ENCODE assay signal across 8 mouse cellular contexts in the genomic region with DNA sequence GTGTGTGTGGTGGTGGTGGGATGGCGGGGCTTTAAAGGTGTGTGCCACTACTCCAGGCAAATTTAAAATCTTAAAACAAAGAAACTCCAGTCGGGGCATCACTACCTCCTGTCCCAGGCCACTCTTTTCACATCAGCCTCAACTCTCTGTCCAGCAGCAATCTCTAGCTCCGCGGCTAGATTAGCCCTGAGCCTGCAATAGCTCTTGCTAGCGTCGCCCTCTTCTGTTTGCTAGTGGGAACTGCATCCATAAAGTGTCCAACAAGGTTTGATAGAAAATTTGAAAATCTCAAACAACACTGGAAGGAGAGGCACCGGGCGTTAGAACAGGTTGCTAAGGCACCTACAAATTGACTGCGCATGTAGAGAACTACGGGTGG. TPM values are rescaled to one million over a fixed set of nuclear protein-coding genes. Genes with fewer than 3 reads are reported as not detected.
DNase-seq lines count a peak whose midpoint lies in the region; ATAC-seq and TF ChIP-seq lines count a peak whose summit lies in the region.

No protein-coding gene starts in this region.

- no peak for DNase-seq in ES-E14 (ENCODE audit: low read depth, low spot score)
- peak; percentile 78 for DNase-seq in c-Kit-positive CD71-positive TER-119-positive erythroid progenitor cells, embryonic 14.5 days (ENCODE audit: low spot score)
- DNase-seq in forebrain, embryonic 10.5 days (ENCODE audit: extremely low spot score, low spot score), result peak; percentile 70
- DNase-seq in heart, postnatal 14 days, result peak; percentile 67 to 84
- DNase-seq in kidney, postnatal 4 days, result peak; percentile 83 to 88
- DNase-seq in testis, postnatal 14 days (ENCODE audit: low spot score), result peak; percentile 65

- peaks cover 15% of the 10 kb centered on the region; the same call in 1 of the 2 replicates for H3K27me3 ChIP-seq in forebrain, embryonic 10.5 days (ENCODE audit: poor library complexity, severe bottlenecking)
- peaks cover 14% of the 10 kb centered on the region for H3K27me3 ChIP-seq in liver, embryonic 15.5 days
- H3K27me3 ChIP-seq in neural tube, embryonic 12.5 days (replicated peaks), result peaks cover 6% of the 10 kb centered on the region; the same call in 1 of the 2 replicates

- peak overlapping the region; percentile 71 for H3K4me2 ChIP-seq in liver, embryonic 15.5 days
- H3K4me2 ChIP-seq in neural tube, embryonic 12.5 days (replicated peaks), result peak overlapping the region; percentile 51

- peak; percentile 63 for ATAC-seq in liver, embryonic 15.5 days (ENCODE audit: insufficient read depth)
- no peak for ATAC-seq in neural tube, embryonic 12.5 days (ENCODE audit: low FRiP score, low read depth)

- WGBS in forebrain, embryonic 10.5 days, result 6% methylated on average over 10 of the region's 10 CpGs
- 5% methylated on average over 10 of the region's 10 CpGs for WGBS in liver, embryonic 15.5 days (ENCODE audit: insufficient replicate concordance)
- 3% methylated on average over 10 of the region's 10 CpGs for WGBS in neural tube, embryonic 12.5 days

- no peaks in the 10 kb centered on the region for H3K36me3 ChIP-seq in ES-E14 (ENCODE audit: control insufficient read depth, insufficient read depth, low read length, poor library complexity, severe bottlenecking)
- no peaks in the 10 kb centered on the region for H3K36me3 ChIP-seq in forebrain, embryonic 10.5 days (replicated peaks)
- H3K36me3 ChIP-seq in liver, embryonic 15.5 days (replicated peaks), result no peaks in the 10 kb centered on the region
- no peaks in the 10 kb centered on the region for H3K36me3 ChIP-seq in neural tube, embryonic 12.5 days

- H3K27ac ChIP-seq in ES-E14 (ENCODE audit: insufficient read depth, low read depth, low read length, poor library complexity, severe bottlenecking), result no peak overlapping the region
- H3K27ac ChIP-seq in forebrain, embryonic 10.5 days, result no peak overlapping the region
- H3K27ac ChIP-seq in liver, embryonic 15.5 days (replicated peaks), result no peak overlapping the region
- no peak overlapping the region for H3K27ac ChIP-seq in neural tube, embryonic 12.5 days

- intact Hi-C loops in heart, postnatal 14 days (cut with DNase I), result loop anchor here (1.0 to 10.0 kb wide), 3 partner anchors 32 to 221 kb away; partner anchors contain the start of gene Eln

- H3K9me3 ChIP-seq in ES-E14 (ENCODE audit: control insufficient read depth, insufficient read depth, low read depth, low read length), result no peaks in the 10 kb centered on the region
- H3K9me3 ChIP-seq in forebrain, embryonic 10.5 days, result no peaks in the 10 kb centered on the region
- H3K9me3 ChIP-seq in liver, embryonic 15.5 days (replicated peaks), result no peaks in the 10 kb centered on the region
- no peaks in the 10 kb centered on the region for H3K9me3 ChIP-seq in neural tube, embryonic 12.5 days

- H3K4me1 ChIP-seq in ES-E14 (ENCODE audit: control insufficient read depth in 2 of 2, insufficient read depth in 2 of 2, low read length in 2 of 2, poor library complexity in 1 of 2), result peaks cover 4 to 25% of the 10 kb centered on the region in 2 experiments; a peak in 2 of 4 replicates
- peaks cover 30% of the 10 kb centered on the region for H3K4me1 ChIP-seq in forebrain, embryonic 10.5 days
- H3K4me1 ChIP-seq in liver, embryonic 15.5 days (replicated peaks), result peaks cover 15% of the 10 kb centered on the region
- H3K4me1 ChIP-seq in neural tube, embryonic 12.5 days, result no peaks in the 10 kb centered on the region; the same call in 1 of the 2 replicates

- in situ Hi-C loops in ES-E14 (cut with MboI; ENCODE audit: low sequenced_read_pairs in 2 of 2, unreplicated experiment in 2 of 2), result no loop called here

- H3K4me3 ChIP-seq in ES-E14 (ENCODE audit: insufficient read depth in 1 of 2, low read depth in 1 of 2, low read length in 2 of 2, poor library complexity in 1 of 2, severe bottlenecking in 1 of 2), result peak overlapping the region; percentile 60 to 70; a peak in 3 of 4 replicates
- H3K4me3 ChIP-seq in forebrain, embryonic 10.5 days, result peak overlapping the region; percentile 43
- H3K4me3 ChIP-seq in liver, embryonic 15.5 days (replicated peaks), result peak overlapping the region; percentile 34
- H3K4me3 ChIP-seq in neural tube, embryonic 12.5 days, result no peak overlapping the region

- H3K9ac ChIP-seq in ES-E14 (ENCODE audit: insufficient read depth, low read depth, low read length, poor library complexity, severe bottlenecking), result peak overlapping the region; percentile 50; the same call in 1 of the 2 replicates
- H3K9ac ChIP-seq in liver, embryonic 15.5 days, result peak overlapping the region; percentile 25; the same call in 1 of the 2 replicates
- no peak overlapping the region for H3K9ac ChIP-seq in neural tube, embryonic 12.5 days

TF ChIP-seq in ES-E14, 5 proteins besides CTCF, POLR2A, EP300 and RAD21:
- TF ChIP-seq ZC3H11A (IDR thresholded peaks at IDR 0.05; ENCODE audit: borderline replicate concordance, low read depth, low read length) (peak; percentile 93), CHD2 (IDR thresholded peaks at IDR 0.05; ENCODE audit: low read depth, low read length) (0 out of 2 replicates have a peak, but pooled peaks have one; percentile 9), MAFK (IDR thresholded peaks at IDR 0.05; ENCODE audit: insufficient read depth, low read depth, low read length) (0 out of 2 replicates have a peak, but pooled peaks have one; percentile 10), HCFC1 (IDR thresholded peaks at IDR 0.05; ENCODE audit: borderline replicate concordance, insufficient read depth, low read length) (peak; percentile 47; the same call in 1 of the 2 replicates), ZNF384 (IDR thresholded peaks at IDR 0.05; ENCODE audit: low read depth, low read length) (no peak)

RNA-seq across cellular contexts. Expression of gene Cldn4, which starts 18.7 kb away (rescaled TPM):
- total RNA-seq in ES-E14 (2012; rRNA removed), result 150 and 350 TPM in 2 replicates
- 6.2 and 6.3 TPM in 2 replicates for polyA plus RNA-seq in forebrain, embryonic 10.5 days (2016; fragmentation: Nextera tagmentation; extraction: Ambion mirVana)
- under 1 TPM; 0.14 to 0.59 TPM for total RNA-seq in heart, postnatal 14 days (2021)
- 0.18 and 0.38 TPM in 2 replicates for polyA plus RNA-seq in liver, embryonic 15.5 days (2015; fragmentation: Nextera tagmentation; extraction: Ambion mirVana)
- polyA plus RNA-seq in neural tube, embryonic 12.5 days (2016; fragmentation: Nextera tagmentation; extraction: Ambion mirVana), result 2.0 and 2.1 TPM in 2 replicates

RNA-seq across cellular contexts. Expression of gene Cldn3, which starts 20.6 kb away (rescaled TPM):
- 8.4 and 24.1 TPM in 2 replicates for total RNA-seq in ES-E14 (2012; rRNA removed)
- 10.8 and 14.9 TPM in 2 replicates for polyA plus RNA-seq in forebrain, embryonic 10.5 days (2016; fragmentation: Nextera tagmentation; extraction: Ambion mirVana)
- total RNA-seq in heart, postnatal 14 days (2021), result 1 to 10 TPM in 1 of 2 experiments, under 1 TPM in 1; 0.22 to 1.4 TPM
- polyA plus RNA-seq in liver, embryonic 15.5 days (2015; fragmentation: Nextera tagmentation; extraction: Ambion mirVana), result 1.2 and 2.1 TPM in 2 replicates
- polyA plus RNA-seq in neural tube, embryonic 12.5 days (2016; fragmentation: Nextera tagmentation; extraction: Ambion mirVana), result 1.7 and 1.9 TPM in 2 replicates

RNA-seq across cellular contexts. Expression of gene Mettl27, which starts 33.3 kb away (rescaled TPM):
- total RNA-seq in ES-E14 (2012; rRNA removed), result 15.6 and 17.3 TPM in 2 replicates
- polyA plus RNA-seq in forebrain, embryonic 10.5 days (2016; fragmentation: Nextera tagmentation; extraction: Ambion mirVana), result 10.3 and 11.8 TPM in 2 replicates
- 1 to 10 TPM; 5.7 to 5.9 TPM for total RNA-seq in heart, postnatal 14 days (2021)
- polyA plus RNA-seq in liver, embryonic 15.5 days (2015; fragmentation: Nextera tagmentation; extraction: Ambion mirVana), result 17.2 and 21.3 TPM in 2 replicates
- 8.8 and 10.1 TPM in 2 replicates for polyA plus RNA-seq in neural tube, embryonic 12.5 days (2016; fragmentation: Nextera tagmentation; extraction: Ambion mirVana)

RNA-seq across cellular contexts. Expression of gene Abhd11, which starts 43.5 kb away (rescaled TPM):
- 64.8 and 105 TPM in 2 replicates for total RNA-seq in ES-E14 (2012; rRNA removed)
- polyA plus RNA-seq in forebrain, embryonic 10.5 days (2016; fragmentation: Nextera tagmentation; extraction: Ambion mirVana), result 40.1 and 40.8 TPM in 2 replicates
- 10 to 100 TPM; 61.4 to 65.0 TPM for total RNA-seq in heart, postnatal 14 days (2021)
- polyA plus RNA-seq in liver, embryonic 15.5 days (2015; fragmentation: Nextera tagmentation; extraction: Ambion mirVana), result 26.6 and 27.1 TPM in 2 replicates
- polyA plus RNA-seq in neural tube, embryonic 12.5 days (2016; fragmentation: Nextera tagmentation; extraction: Ambion mirVana), result 51.6 and 56.3 TPM in 2 replicates

RNA-seq across cellular contexts. Expression of gene Cldn13, which starts 50.1 kb away (rescaled TPM):
- total RNA-seq in ES-E14 (2012; rRNA removed), result not detected in 2 replicates
- 2.0 and 4.9 TPM in 2 replicates for polyA plus RNA-seq in forebrain, embryonic 10.5 days (2016; fragmentation: Nextera tagmentation; extraction: Ambion mirVana)
- total RNA-seq in heart, postnatal 14 days (2021), result not detected
- polyA plus RNA-seq in liver, embryonic 15.5 days (2015; fragmentation: Nextera tagmentation; extraction: Ambion mirVana), result 278 and 316 TPM in 2 replicates
- 2.6 and 2.7 TPM in 2 replicates for polyA plus RNA-seq in neural tube, embryonic 12.5 days (2016; fragmentation: Nextera tagmentation; extraction: Ambion mirVana)
